Mouse (Mus musculus): Measurements from ENCODE around the gene Acrbp. TPM values are rescaled to one million over a fixed set of nuclear protein-coding genes. Genes with fewer than 3 reads are reported as not detected.

The Acrbp gene
- polyA plus RNA-seq, 3 experiments from 2014 or later: 5.6 to 23.2 (median 17.7) TPM

DNA sequence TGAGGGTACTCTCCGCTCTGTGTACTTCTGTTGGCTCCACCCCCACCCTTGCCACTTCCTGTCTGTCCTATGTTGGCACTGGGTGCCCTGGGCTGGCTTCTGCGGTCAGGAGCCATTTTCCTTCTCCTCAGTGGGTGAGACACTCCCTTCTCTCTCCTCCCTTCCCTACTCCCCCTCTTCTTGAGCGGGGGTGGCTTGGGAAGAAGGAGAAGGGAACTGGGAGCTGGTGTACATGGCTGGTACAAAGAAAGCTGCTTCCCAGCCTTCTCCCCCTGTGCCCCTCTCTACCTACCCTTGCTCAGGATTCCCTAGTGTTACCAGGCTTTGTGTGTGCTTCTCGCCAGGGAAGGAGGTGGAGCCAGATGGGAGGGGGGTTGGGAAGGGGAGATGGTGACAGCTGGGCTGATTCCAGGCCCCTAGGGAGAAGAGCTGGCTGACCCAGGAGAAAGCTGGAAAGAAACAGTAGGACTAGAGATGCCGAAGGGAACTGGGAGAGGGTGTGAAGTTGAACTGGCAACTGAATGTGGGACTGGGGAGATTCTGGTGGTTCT, 50.0 kb downstream of the Acrbp start:
- peak; percentile 49 for ATAC-seq

DNA sequence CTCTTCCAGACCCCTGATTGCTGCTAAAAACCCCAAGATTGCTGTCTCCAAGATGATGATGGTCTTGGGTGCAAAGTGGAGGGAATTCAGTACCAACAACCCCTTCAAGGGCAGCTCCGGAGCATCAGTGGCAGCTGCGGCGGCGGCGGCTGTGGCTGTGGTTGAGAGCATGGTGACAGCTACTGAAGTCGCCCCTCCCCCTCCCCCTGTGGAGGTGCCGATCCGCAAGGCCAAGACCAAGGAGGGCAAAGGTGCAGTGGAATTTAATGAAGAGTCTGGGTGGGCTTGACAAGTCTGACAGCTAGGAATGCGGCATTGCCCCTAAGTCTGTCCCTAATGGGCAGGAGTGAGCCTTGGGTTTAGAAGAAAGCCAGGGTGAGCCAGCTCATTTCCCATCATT, 52.0 kb downstream of the Acrbp start:
- no peak for ATAC-seq

DNA sequence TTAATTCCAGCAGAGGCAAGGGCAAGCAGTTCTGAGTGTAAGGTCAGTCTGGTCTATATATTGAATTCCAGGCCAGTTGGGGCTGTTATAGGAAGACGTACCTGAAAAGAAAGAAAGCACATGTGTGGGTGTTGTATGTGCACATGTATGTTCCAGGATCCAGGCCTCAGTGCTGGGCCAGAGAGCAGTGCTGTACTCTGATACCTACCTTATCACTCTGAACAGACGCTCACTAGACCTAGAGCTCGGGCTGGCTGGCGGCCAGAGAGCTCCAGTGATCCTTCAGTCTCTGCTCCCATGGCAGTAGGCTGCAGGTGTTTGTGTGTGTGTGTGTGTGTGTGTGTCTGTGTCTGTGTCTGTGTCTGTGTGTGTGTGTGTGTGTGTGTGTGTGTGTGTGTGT, 54.7 kb downstream of the Acrbp start:
- ATAC-seq: no peak

DNA sequence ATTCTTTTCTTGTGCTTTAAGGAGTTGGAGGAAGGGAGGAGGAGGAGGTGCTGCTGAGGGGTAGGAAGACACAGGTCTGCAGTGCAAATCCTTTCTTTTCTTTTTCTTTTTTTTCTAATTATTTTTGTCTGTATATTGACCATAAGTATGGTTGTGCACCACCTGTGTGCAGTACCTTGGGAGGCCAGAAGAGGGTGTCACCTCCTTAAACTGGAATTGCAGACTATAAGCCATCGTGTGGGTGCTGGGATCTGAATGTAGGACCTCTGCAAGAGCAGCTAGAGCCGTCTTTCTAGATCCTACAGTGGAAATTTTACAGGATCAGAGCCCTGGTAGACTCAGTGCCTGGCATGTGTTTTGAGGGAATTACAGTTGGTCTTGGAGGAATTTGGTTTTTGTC, 58.2 kb downstream of the Acrbp start:
- no peak for ATAC-seq

DNA sequence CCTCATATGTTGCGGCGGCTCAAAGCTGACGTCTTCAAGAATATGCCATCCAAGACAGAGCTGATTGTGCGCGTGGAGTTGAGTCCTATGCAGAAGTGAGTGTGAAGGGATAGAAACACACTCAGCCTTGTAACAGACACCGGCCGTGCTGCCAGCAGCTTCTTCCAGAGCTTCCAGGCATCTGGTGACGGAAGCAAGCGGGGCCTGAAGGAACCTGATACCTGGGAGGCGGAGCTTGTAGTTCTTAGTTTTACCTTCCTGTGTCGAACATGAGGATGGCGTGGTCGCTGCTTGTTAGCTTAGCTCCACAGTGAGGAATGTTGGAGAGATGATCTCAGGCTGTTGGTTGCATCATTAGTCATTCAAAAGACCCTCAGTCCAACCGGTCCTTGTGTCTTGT, 59.9 kb downstream of the Acrbp start:
- ATAC-seq: no peak

DNA sequence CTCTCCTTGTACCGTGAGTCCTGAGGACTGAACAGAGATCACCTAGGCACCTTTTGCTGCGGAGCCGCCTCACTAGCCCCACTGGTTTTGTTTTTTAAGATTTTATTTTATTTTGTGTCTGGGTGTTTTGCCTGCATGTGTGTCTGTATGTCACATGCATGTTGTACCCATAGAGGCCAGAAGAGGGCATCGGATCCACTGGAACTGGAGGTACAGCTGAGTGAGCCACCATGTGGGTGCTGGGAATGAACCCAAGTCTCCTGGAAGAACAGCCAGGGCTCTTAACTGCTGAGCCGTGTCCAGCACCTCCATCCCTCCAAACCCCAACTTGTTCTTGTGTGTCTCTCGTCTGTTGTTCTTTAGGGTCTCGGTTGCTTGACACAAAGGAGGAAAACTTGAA, 61.4 kb downstream of the Acrbp start:
- ATAC-seq: no peak

DNA sequence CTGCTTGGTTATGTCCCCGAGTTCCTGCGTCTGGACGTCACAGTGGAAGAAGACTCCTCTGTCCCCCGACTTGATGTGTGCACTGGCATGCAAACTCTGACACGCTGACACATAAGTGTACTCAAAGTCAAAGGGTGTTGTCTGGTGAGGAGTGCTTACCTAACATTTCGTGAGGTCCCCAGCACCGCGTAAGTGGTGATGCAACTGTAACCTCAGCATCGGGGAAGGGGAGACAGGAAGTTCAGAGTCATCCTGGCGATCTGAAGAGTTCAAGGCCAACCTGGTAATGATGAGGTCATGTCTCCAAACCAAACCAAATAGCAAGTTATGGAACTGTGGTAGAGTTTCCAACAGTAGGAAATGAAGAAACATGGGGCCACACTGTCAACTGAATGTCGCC, 63.1 kb downstream of the Acrbp start:
- ATAC-seq: no peak

Other genes starting within 250 kb of the Acrbp start
- 1 to 10 TPM; 1.5 to 3.2 (median 2.1) TPM for gene Spsb2, start 241.0 kb upstream of the Acrbp start, polyA plus RNA-seq (2017; shearing (Covaris generic))
- 10 to 100 TPM; 77.6 to 91.2 (median 82.5) TPM for gene Tpi1, start 235.4 kb upstream of the Acrbp start, polyA plus RNA-seq (2017; shearing (Covaris generic))
- gene Usp5, start 220.2 kb upstream of the Acrbp start, polyA plus RNA-seq (2017; shearing (Covaris generic)): 10 to 100 TPM; 69.1 to 81.5 (median 73.8) TPM
- gene Cdca3, start 220.1 kb upstream of the Acrbp start, polyA plus RNA-seq (2017; shearing (Covaris generic)): 100 to 1,000 TPM in 1 of 3 experiments, 10 to 100 TPM in 1, 1 to 10 TPM in 1; 7.6 to 142 (median 17.9) TPM
- gene Gnb3, start 209.4 kb upstream of the Acrbp start, polyA plus RNA-seq (2017; shearing (Covaris generic)): under 1 TPM in 2 of 3 experiments, not detected in 1; 0.44 to 0.48 TPM
- under 1 TPM in 2 of 3 experiments, not detected in 1; 0.30 to 0.36 TPM for gene P3h3, start 191.9 kb upstream of the Acrbp start, polyA plus RNA-seq (2017; shearing (Covaris generic))
- gene Gpr162, start 185.7 kb upstream of the Acrbp start, polyA plus RNA-seq (2017; shearing (Covaris generic)): under 1 TPM in 2 of 3 experiments, not detected in 1; 0.16 to 0.19 TPM
- gene Cd4, start 161.5 kb upstream of the Acrbp start, polyA plus RNA-seq (2017; shearing (Covaris generic)): 100 to 1,000 TPM; 319 to 446 (median 407) TPM
- 10 to 100 TPM; 30.8 to 40.1 (median 38.3) TPM for gene Lag3, start 138.0 kb upstream of the Acrbp start, polyA plus RNA-seq (2017; shearing (Covaris generic))
- gene Ptms, start 129.6 kb upstream of the Acrbp start, polyA plus RNA-seq (2017; shearing (Covaris generic)): 10 to 100 TPM in 2 of 3 experiments, 1 to 10 TPM in 1; 9.5 to 15.5 (median 12.1) TPM
- gene Mlf2, start 118.3 kb upstream of the Acrbp start, polyA plus RNA-seq (2017; shearing (Covaris generic)): 10 to 100 TPM; 35.6 to 70.5 (median 42.2) TPM
- 10 to 100 TPM; 36.7 to 65.7 (median 62.6) TPM for gene Cops7a, start 84.2 kb upstream of the Acrbp start, polyA plus RNA-seq (2017; shearing (Covaris generic))
- under 1 TPM in 2 of 3 experiments, not detected in 1; 0.46 to 0.48 TPM for gene Pianp, start 53.0 kb upstream of the Acrbp start, polyA plus RNA-seq (2017; shearing (Covaris generic))
- 1 to 10 TPM; 4.0 to 7.5 (median 4.0) TPM for gene Zfp384, start 40.5 kb upstream of the Acrbp start, polyA plus RNA-seq (2017; shearing (Covaris generic))
- gene Ing4, start 9.9 kb upstream of the Acrbp start, polyA plus RNA-seq (2017; shearing (Covaris generic)): 10 to 100 TPM; 39.9 to 61.7 (median 46.2) TPM
- 10 to 100 TPM; 10.4 to 19.3 (median 12.1) TPM for gene Lpar5, start 18.2 kb downstream of the Acrbp start, polyA plus RNA-seq (2017; shearing (Covaris generic))
- 10 to 100 TPM; 47.0 to 76.3 (median 61.6) TPM for gene Chd4, start 46.3 kb downstream of the Acrbp start, polyA plus RNA-seq (2017; shearing (Covaris generic))
- 10 to 100 TPM; 32.7 to 50.7 (median 48.1) TPM for gene Nop2, start 82.2 kb downstream of the Acrbp start, polyA plus RNA-seq (2017; shearing (Covaris generic))
- 10 to 100 TPM in 1 of 3 experiments, 1 to 10 TPM in 2; 6.9 to 12.4 (median 9.8) TPM for gene Iffo1, start 95.6 kb downstream of the Acrbp start, polyA plus RNA-seq (2017; shearing (Covaris generic))
- gene Gapdh, start 116.8 kb downstream of the Acrbp start, polyA plus RNA-seq (2017; shearing (Covaris generic)): 100 to 1,000 TPM; 217 to 463 (median 365) TPM
- 10 to 100 TPM; 25.4 to 88.8 (median 51.2) TPM for gene Ncapd2, start 142.0 kb downstream of the Acrbp start, polyA plus RNA-seq (2017; shearing (Covaris generic))
- gene Mrpl51, start 142.1 kb downstream of the Acrbp start, polyA plus RNA-seq (2017; shearing (Covaris generic)): 100 to 1,000 TPM in 1 of 3 experiments, 10 to 100 TPM in 2; 65.3 to 102 (median 74.3) TPM
- 10 to 100 TPM in 2 of 3 experiments, 1 to 10 TPM in 1; 9.8 to 20.8 (median 18.2) TPM for gene Vamp1, start 165.9 kb downstream of the Acrbp start, polyA plus RNA-seq (2017; shearing (Covaris generic))
- gene Tapbpl, start 182.2 kb downstream of the Acrbp start, polyA plus RNA-seq (2017; shearing (Covaris generic)): 10 to 100 TPM; 79.6 to 89.3 (median 88.6) TPM
- 100 to 1,000 TPM; 258 to 621 (median 560) TPM for gene Cd27, start 187.3 kb downstream of the Acrbp start, polyA plus RNA-seq (2017; shearing (Covaris generic))
- 1 to 10 TPM in 2 of 3 experiments, under 1 TPM in 1; 0.70 to 2.7 (median 2.6) TPM for gene Tuba3a, start 236.4 kb downstream of the Acrbp start, polyA plus RNA-seq (2017; shearing (Covaris generic))

All from inflammation-experienced regulatory T-cells, adult 6 months (primary cell).